Mouse (Mus musculus): ENCODE results near the gene Shb. TPM values are rescaled to one million over a fixed set of nuclear protein-coding genes. Genes with fewer than 3 reads are reported as not detected.

Gene Shb
- total RNA-seq, 2 experiments from 2014 or later = 15.4 to 16.6 TPM

GRCm38 (mm10) chr4:45527562-45528354 lies 4.5 kb downstream of the Shb start:
- DNase-seq = no peak

GRCm38 (mm10) chr4:45526846-45527561 lies 5.3 kb downstream of the Shb start:
- no peak for DNase-seq

GRCm38 (mm10) chr4:45526175-45526574 lies 6.1 kb downstream of the Shb start:
- DNase-seq = no peak

- no peak for DNase-seq
Measured at GRCm38 (mm10) chr4:45525541-45525940, 6.7 kb downstream of the Shb start.

- no peak for DNase-seq
Measured at GRCm38 (mm10) chr4:45524602-45525001, 7.7 kb downstream of the Shb start.

- DNase-seq = no peak
Measured at GRCm38 (mm10) chr4:45523360-45523759, 8.9 kb downstream of the Shb start.

- DNase-seq = no peak
Measured at GRCm38 (mm10) chr4:45522956-45523355, 9.3 kb downstream of the Shb start.

GRCm38 (mm10) chr4:45522583-45522900 lies 9.7 kb downstream of the Shb start:
- no peak for DNase-seq

GRCm38 (mm10) chr4:45521705-45522582 lies 10.3 kb downstream of the Shb start:
- no peak for DNase-seq

GRCm38 (mm10) chr4:45520375-45520774 lies 11.9 kb downstream of the Shb start:
- no peak for DNase-seq

GRCm38 (mm10) chr4:45517399-45517798 lies 14.9 kb downstream of the Shb start:
- no peak for DNase-seq

- no peak for DNase-seq
Measured at GRCm38 (mm10) chr4:45515894-45516293, 16.4 kb downstream of the Shb start.

- DNase-seq = no peak
Measured at GRCm38 (mm10) chr4:45514406-45514805, 17.9 kb downstream of the Shb start.

- DNase-seq = no peak
Measured at GRCm38 (mm10) chr4:45513791-45514293, 18.4 kb downstream of the Shb start.

GRCm38 (mm10) chr4:45513340-45513739 lies 18.9 kb downstream of the Shb start:
- DNase-seq = no peak

GRCm38 (mm10) chr4:45510163-45510562 lies 22.1 kb downstream of the Shb start:
- no peak for DNase-seq

- no peak for DNase-seq
Measured at GRCm38 (mm10) chr4:45509416-45509815, 22.9 kb downstream of the Shb start.

GRCm38 (mm10) chr4:45508469-45508868 lies 23.8 kb downstream of the Shb start:
- DNase-seq = no peak

GRCm38 (mm10) chr4:45507476-45507875 lies 24.8 kb downstream of the Shb start:
- no peak for DNase-seq

GRCm38 (mm10) chr4:45507039-45507438 lies 25.2 kb downstream of the Shb start:
- DNase-seq = no peak

GRCm38 (mm10) chr4:45506613-45507012 lies 25.7 kb downstream of the Shb start:
- no peak for DNase-seq

- DNase-seq = no peak
Measured at GRCm38 (mm10) chr4:45505671-45506070, 26.6 kb downstream of the Shb start.

- DNase-seq = no peak
Measured at GRCm38 (mm10) chr4:45505191-45505590, 27.1 kb downstream of the Shb start.
